Mouse (Mus musculus) testis, adult 2 months (tissue): Measurements from ENCODE around the gene Fam83g.

ENCODE experiments used
- CTCF ChIP-seq: fragments of 200-500 bp; IDR thresholded peaks from 2 replicates; pipeline ENCODE4 v1.5.1; 2012; ENCODE audit warnings: low read depth, mild to moderate bottlenecking, inconsistent platforms, low read length, moderate library complexity; ENCODE audit not compliant: control insufficient read depth, insufficient read depth, insufficient replicate concordance
- POLR2A ChIP-seq: fragments of 200-500 bp; IDR thresholded peaks from 2 replicates; pipeline ENCODE4 v1.6.1; 2012; ENCODE audit warnings: low read depth, mild to moderate bottlenecking, inconsistent platforms, low read length, moderate library complexity; ENCODE audit not compliant: control insufficient read depth

- TF ChIP-seq CTCF = no peak
- TF ChIP-seq POLR2A = no peak
Observed at GRCm38 (mm10) chr11:61708928-61709327, 25.0 kb downstream of the Fam83g start.
